Mouse (Mus musculus) adrenal gland, adult (tissue): ENCODE results near the gene Cacng5.
A peak's percentile ranks its signal among the peaks of the same experiment; 100 is the strongest.

ENCODE experiments used
- DNase-seq, 2 experiments: peaks; one replicate each; pipeline ENCODE4 v3.0.0; 2022 to 2023; ENCODE audit warnings: low spot score in 1 of 2; ENCODE audit not compliant: inconsistent age in 2 of 2

Gene Cacng5

DNA sequence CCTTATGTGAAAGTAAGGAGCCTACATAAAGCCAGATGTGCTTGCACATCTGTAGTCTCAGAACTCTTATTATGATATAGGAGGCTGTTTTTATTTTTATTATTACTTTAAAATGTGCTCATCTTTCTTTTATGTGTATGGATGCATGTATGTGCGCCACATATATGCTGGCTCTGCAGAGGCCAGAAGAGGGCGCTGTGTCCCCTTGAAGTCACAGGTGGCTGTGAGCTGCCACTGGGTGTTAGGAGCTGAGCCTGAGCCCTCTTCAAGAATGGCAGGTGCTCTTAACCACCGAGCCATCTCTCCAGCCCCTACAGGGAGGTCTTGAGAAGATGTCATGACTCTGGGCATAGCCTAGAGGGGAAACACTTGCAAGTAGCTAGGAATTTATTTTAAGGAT, 23.5 kb downstream of the Cacng5 start:
- no peak for DNase-seq

- no peak for DNase-seq
These were observed 27.5 kb downstream of the Cacng5 start for GRCm38 (mm10) chr11:107887342-107887741.

- DNase-seq, result no peak
These were observed 38.0 kb downstream of the Cacng5 start for GRCm38 (mm10) chr11:107876840-107877239.

DNA sequence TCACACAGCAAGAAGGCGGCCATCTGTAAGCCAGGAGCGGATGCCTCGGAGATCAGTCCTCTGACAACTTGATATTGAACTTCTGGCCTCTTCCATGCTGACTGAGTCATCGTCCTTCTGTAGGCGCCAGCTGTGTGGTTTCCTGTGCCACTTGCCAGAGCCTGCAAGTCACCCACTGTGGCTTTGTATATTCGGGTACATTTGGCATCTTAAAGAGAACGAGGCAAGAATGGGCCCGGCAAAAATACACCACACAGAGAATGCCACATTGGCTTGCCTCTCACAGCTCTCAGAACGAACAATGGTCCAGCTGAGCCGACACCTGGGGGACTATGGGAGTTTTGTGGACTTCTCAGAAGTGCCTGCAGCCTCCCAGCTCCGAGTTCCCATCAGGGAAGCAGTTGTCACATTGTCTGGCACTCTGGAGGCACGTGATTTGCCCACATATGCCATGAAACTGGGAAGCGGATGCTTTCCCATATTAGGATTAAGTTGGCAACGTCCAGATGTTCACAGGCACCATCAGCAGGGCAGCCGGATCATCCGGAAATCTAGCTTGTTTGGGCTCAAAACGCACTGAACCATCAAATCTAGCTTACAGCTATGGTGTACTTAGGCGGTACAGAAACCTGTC, 38.9 kb downstream of the Cacng5 start:
- peak in 1 of 2 experiments; percentile 32 for DNase-seq

- no peak for DNase-seq
These were observed 42.1 kb downstream of the Cacng5 start for GRCm38 (mm10) chr11:107872743-107873142.

- no peak for DNase-seq
These were observed 47.3 kb downstream of the Cacng5 start for GRCm38 (mm10) chr11:107867509-107867908.

DNA sequence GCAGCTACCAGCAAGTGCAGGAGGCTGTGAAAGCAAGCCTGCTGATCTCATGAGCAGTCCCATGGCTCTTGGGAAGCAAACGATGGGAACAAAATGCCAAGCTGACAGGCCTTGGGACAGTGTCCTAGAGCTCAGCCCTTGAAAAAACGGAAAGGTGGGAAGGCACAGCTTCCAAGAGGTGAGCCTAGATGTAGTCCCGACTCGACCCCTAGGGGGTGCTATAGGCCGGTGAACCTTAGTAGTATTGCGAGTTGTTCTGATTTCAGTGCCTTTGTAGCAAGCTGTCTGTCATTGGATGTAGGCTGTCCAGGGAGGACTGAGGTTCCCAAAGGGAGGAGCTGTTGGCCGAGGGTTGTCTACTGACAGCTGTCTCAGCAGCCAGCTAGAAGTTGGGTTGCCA, 49.7 kb downstream of the Cacng5 start:
- DNase-seq, result peak; percentile 51 to 88

DNA sequence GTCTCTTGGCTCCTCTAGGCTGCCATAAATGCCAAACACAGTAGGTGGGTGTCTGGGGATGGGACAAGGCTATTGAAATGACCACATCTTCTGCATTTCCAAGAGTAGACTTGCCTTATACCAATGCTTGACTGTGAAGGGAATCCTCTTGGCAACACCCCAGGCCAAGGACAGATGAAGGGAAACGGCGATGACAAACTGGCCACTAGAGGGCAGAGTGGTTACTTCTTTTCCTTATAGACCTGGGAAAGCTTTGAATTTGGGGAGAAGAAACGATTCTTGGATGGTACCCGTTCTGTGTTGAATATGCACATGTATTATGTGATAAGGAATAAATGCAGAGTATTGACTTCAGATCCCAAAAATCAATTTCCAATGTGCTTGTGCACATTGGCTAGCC, 50.8 kb downstream of the Cacng5 start:
- peak; percentile 49 to 90 for DNase-seq

DNA sequence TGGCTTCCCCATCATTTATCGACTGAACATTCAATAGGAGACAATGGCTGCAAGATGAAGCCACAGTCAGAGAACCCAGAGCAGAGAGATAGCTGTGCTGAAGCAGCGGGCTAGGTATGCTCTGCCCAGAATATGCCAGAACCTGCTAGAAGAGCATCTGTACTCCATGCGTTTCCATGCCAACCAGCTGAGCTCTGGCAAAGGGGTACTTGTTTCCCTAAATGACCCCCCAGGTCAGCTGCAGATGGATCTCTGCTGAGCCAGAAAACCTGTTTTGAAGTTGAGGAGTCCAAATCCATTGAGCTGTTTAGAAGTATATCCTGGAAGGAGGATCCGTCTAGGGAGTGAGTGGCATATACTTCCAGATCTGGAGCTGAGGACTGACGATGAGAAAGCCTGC, 53.1 kb downstream of the Cacng5 start:
- no peak for DNase-seq

- DNase-seq, result no peak
These were observed 55.0 kb downstream of the Cacng5 start for GRCm38 (mm10) chr11:107859871-107860270.

DNA sequence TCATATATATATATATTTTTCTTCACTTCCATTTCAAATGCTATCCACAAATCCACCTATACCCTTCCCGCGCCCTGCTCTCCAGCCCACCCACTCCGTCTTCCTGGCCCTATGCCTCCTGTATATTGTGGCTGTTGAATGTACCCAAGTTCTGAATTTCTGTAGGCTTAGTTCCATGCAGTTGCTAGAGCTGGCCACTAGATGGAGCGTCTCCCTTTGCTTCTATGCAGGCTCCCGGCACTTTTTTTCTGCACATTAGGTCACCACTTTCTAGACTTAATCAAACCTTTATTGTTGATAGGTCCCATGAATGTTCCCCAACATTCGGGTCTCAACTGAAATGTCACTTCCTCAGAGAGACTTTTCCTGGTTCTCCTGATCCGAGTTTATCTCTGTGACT, 55.6 kb downstream of the Cacng5 start:
- DNase-seq, result peak; percentile 24 to 76

DNA sequence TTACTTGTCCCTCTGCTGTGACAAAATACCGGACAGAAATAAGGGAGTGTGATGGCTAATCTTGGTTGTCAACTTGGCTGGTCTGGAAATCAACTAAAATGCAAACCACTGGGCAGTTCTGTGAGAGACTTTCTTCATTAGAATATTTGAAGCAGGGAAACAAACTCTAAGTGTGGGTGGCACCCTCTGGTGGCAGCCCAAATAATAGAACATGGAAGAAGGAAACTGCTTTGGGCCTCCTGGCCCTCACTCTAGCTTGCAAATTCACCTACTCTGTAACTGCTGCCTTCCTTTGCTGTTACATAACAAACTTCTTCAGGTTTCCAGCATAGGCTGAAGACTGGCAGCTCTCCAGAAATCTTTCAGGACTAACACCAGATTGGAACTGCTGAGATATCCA, 61.8 kb downstream of the Cacng5 start:
- DNase-seq, result peak; percentile 61 to 88

GRCm38 (mm10) chr11:107849621-107850020, 65.2 kb downstream of the Cacng5 start:
- DNase-seq, result peak; percentile 23 to 40

GRCm38 (mm10) chr11:107844175-107844574, 70.7 kb downstream of the Cacng5 start:
- DNase-seq, result no peak

DNA sequence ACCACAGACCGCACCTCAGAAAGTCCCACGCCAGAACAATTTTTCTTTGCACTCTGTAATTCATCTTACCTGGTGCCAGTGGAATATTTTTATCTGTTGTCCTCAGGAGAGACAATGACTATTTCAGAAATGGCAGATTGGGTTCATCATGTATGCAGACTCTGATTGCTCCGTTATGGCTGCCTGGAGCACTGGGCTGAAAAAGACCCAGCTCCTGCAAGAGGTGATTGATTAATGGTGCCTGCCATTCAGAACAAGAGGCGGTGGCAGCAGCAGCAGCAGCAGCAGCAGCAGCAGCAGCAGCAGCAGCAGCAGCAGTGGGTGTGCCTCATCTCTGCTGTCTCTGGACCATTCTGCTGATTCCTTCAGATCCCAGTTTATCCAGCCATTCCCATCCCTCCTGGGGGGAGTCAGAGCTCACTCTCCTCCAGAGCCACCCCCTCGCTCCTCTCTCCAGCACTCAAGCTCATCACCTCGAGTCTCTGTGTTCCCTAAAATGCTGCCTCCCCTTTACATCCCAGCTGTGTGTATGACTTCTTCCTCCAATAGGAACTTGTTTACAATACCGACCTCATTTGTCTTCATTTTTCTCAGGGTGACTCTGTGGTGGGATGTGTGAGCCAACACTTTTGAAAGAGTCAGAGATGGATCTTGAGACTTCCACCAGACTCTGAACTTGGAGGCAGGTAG, 81.4 kb downstream of the Cacng5 start:
- no peak for DNase-seq
